Mouse (Mus musculus) heart, postnatal 0 days (tissue): ENCODE results near the gene Bbs5. TPM values are rescaled to one million over a fixed set of nuclear protein-coding genes. Genes with fewer than 3 reads are reported as not detected.

Experiments
- ATAC-seq: fragments of 200-750 bp; cut with Nextera tagmentation; 2 replicates; pipeline ENCODE4 v1.8.0; 2017; ENCODE audit warnings: low read depth, moderate number of reproducible peaks, moderate library complexity; ENCODE audit not compliant: insufficient read depth
- DNase-seq: peaks from one replicate; pipeline ENCODE4 v3.0.0-alpha.2; 2016; ENCODE audit warnings: low spot score
- H3K27ac ChIP-seq: fragments of 300-500 bp; sonication (generic); 2 replicates; pipeline ENCODE4 v1.5.1; 2014; ENCODE audit warnings: low read depth, mild to moderate bottlenecking
- H3K27me3 ChIP-seq: fragments of 300-500 bp; sonication (generic); 2 replicates; pipeline ENCODE4 v1.6.1; 2014; ENCODE audit warnings: low read length, mixed read lengths; ENCODE audit not compliant: control insufficient read depth, insufficient read depth
- H3K36me3 ChIP-seq: fragments of 300-500 bp; sonication (generic); replicated peaks from 2 replicates; pipeline ENCODE4 v1.6.1; 2014; ENCODE audit warnings: low read length, mixed read lengths; ENCODE audit not compliant: control insufficient read depth, insufficient read depth
- H3K4me1 ChIP-seq: fragments of 300-500 bp; sonication (generic); 2 replicates; pipeline ENCODE4 v1.6.1; 2014; ENCODE audit warnings: antibody characterized with exemption; ENCODE audit not compliant: control insufficient read depth, insufficient read depth
- H3K4me2 ChIP-seq: fragments of 300-500 bp; sonication (generic); 2 replicates; pipeline ENCODE4 v1.6.1; 2014; ENCODE audit warnings: low read depth, mild to moderate bottlenecking, low read length, moderate library complexity
- H3K4me3 ChIP-seq: fragments of 300-500 bp; sonication (generic); 2 replicates; pipeline ENCODE4 v1.5.1; 2014; ENCODE audit warnings: low read depth, low read length
- H3K9ac ChIP-seq: fragments of 300-500 bp; sonication (generic); replicated peaks from 2 replicates; pipeline ENCODE4 v1.6.1; 2014; ENCODE audit warnings: low read depth, low read length, mixed read lengths
- H3K9me3 ChIP-seq: fragments of 300-500 bp; sonication (generic); replicated peaks from 2 replicates; pipeline ENCODE4 v1.6.1; 2016; ENCODE audit warnings: low read length; ENCODE audit not compliant: control insufficient read depth
- CTCF ChIP-seq: IDR thresholded peaks from 2 replicates; pipeline ENCODE4 v1.5.1; 2016; ENCODE audit warnings: antibody characterized with exemption, control low read depth, low read depth
- EP300 ChIP-seq: IDR thresholded peaks from 2 replicates; pipeline ENCODE4 v1.6.1; 2016; ENCODE audit warnings: antibody characterized with exemption, low read depth
- WGBS: fragments of 180-500 bp; shearing (Covaris S2); extraction: QIAGEN DNeasy Blood & Tissue Kit; methylation state at CpG from one replicate; pipeline ENCODE4 v1.1.7; 2014; 5-methylcytosine and 5-hydroxymethylcytosine counted together
- polyA plus RNA-seq: library from polyadenylated mRNA; unstranded; fragments of >200 nt; fragmentation: Nextera tagmentation; extraction: Ambion mirVana; gene quantifications from 2 replicates; pipeline ENCODE4 v1.2.1, GENCODE M21; 2015
- total RNA-seq: library from RNA; depleted of rRNA; stranded (reverse); fragments of >200 nt; gene quantifications from 2 replicates; pipeline ENCODE4 v1.2.3, GENCODE M21; 2014; ENCODE audit warnings: low replicate concordance

Gene Bbs5
- total and polyA plus RNA-seq, 2 experiments from 2014 or later, result 3.2 to 8.6 TPM

DNA sequence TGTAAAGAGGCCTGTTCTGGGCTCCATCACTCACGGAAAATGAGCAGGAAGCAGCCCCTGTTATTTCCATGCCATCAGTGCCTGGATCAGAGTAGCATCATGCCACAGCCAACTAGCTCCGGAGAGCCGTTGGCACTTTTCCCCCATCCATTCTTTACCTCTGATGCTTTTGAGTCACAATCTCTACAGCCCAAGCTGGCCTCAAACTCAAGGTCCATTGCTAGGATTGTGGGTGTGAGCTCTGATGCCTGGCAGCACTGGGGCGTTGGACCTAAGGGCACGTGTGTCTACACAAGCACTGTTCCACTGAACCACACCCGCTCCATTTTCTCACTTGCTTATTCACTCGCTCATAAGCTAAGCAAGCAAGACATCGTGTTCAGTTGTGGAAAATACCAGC, 53.5 kb downstream of the Bbs5 start:
- Histone ChIP-seq H3K27ac (no peak overlapping the region), H3K4me1 (no peaks in the 10 kb centered on the region), H3K4me3 (no peak overlapping the region), H3K36me3 (peaks cover 76% of the 10 kb centered on the region), H3K9me3 (no peaks in the 10 kb centered on the region), H3K27me3 (no peaks in the 10 kb centered on the region), H3K9ac (no peak overlapping the region), H3K4me2 (no peak overlapping the region)
- 91% methylated on average over 8 of the region's 8 CpGs for WGBS
- no peak for ATAC-seq
- no peak for DNase-seq
- no peak for TF ChIP-seq EP300
- TF ChIP-seq CTCF, result no peak

DNA sequence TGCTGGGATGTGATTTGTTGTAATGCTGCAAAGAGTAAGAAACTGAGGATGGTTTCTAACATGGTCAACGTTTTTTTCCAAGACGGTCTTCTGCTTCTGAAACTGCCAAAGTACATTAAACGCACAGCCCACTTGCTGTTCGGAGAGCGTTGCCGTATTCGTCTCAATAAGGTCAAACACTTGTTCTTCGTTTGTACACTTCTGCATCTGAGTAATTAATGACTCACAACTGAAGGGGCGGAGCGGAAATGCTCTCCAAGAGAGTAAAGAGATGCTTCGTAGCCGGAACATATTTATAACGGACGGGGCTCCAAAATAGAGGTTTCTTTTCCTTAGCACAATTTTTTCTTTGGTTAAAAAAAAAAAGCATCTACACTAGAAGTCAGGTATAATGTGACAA, 65.2 kb downstream of the Bbs5 start:
- TF ChIP-seq CTCF, result no peak
- no peak for TF ChIP-seq EP300
- 0 out of 2 replicates have a peak overlapping the region, but pooled peaks have one; percentile 91 for H3K27ac ChIP-seq
- ATAC-seq (no peak), DNase-seq (no peak)
- WGBS, result 82% methylated on average over 14 of the region's 14 CpGs
- H3K4me2 ChIP-seq, result peak overlapping the region; percentile 90
- H3K27me3 ChIP-seq, result no peaks in the 10 kb centered on the region
- peak overlapping the region; percentile 80; the same call in 1 of the 2 replicates for H3K4me3 ChIP-seq
- no peaks in the 10 kb centered on the region for H3K9me3 ChIP-seq
- H3K4me1 ChIP-seq, result 0 out of 2 replicates have a peak, but pooled peaks cover 6% of the 10 kb centered on the region
- H3K36me3 ChIP-seq, result peaks cover 22% of the 10 kb centered on the region
- no peak overlapping the region for H3K9ac ChIP-seq

DNA sequence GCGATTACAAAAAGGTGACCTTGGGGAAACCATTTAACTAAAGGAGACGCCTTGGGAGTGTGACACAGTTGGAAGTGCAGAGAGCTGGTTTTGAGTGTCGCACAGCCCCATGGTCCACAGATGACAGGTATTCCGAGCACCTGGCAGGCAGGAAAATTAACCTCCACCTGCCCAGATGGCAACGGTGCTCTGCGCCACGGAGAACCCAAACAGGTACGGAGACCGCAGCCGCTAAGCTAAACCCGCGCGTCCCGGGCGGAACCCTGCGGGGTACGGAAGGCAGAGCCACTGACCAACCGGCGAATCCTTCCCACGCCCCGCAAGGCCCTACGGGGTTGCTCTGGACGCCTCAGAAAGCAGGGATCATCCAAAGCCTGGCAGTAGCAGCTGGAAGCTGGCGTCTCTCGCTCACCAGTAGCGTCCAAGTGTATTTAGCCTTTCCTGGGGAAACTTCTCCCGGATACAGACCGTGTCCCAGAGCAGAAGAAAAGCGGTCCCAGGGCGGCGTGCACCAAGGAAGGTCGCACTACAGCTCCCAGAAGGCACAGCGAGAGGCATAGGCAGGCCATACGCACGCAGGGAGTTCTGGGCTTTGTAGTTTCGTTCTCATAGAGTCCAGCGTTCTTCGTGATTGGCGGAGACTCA, 66.1 kb downstream of the Bbs5 start, which contains the start of gene Fastkd1:
Gene Fastkd1, minus strand, starts transcription at position 536 of the 645 bp plus-strand sequence.
- Histone ChIP-seq H3K4me2 (peak within 1 kb of the TSS; percentile 90), H3K4me3 (peak within 1 kb of the TSS; percentile 80), H3K4me1 (0 out of 2 replicates have a peak, but pooled peaks cover 6% of the 10 kb centered on the region), H3K9ac (peak within 1 kb of the TSS; percentile 74), H3K27me3 (no peaks in the 10 kb centered on the region), H3K9me3 (no peaks in the 10 kb centered on the region), H3K36me3 (peaks cover 13% of the 10 kb centered on the region; the same call in 1 of the 2 replicates), H3K27ac (peak within 1 kb of the TSS; percentile 91)
- DNase-seq (peak; percentile 94), ATAC-seq (peak; percentile 99)
- WGBS, result under 1% methylated on average over 39 of the region's 39 CpGs
- no peak for TF ChIP-seq EP300
- no peak for TF ChIP-seq CTCF

DNA sequence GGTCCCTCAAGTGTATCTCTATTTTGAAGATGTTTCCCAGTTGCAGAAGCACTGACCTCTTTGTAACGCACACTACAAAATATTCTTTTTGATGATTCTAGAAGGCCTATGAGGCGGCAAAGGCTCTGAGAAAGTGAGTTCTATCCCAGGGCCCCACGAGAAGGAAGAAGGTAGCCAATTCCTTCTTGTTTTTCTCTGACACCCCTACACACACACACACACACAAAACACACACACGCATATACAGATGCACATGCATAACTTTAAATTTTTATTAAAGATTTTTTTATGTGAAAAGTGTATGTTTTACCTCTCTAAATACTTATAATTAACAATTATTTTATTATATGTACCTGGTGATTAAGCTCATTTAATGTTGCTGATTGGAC, 66.6 kb downstream of the Bbs5 start:
- no peak for DNase-seq
- ATAC-seq, result no peak
- Histone ChIP-seq H3K27me3 (no peaks in the 10 kb centered on the region), H3K9me3 (no peaks in the 10 kb centered on the region), H3K4me3 (peak overlapping the region; percentile 80), H3K9ac (no peak overlapping the region; the same call in 1 of the 2 replicates), H3K4me2 (peak overlapping the region; percentile 90; the same call in 1 of the 2 replicates), H3K4me1 (0 out of 2 replicates have a peak, but pooled peaks cover 6% of the 10 kb centered on the region), H3K27ac (no peak overlapping the region), H3K36me3 (peaks cover 8% of the 10 kb centered on the region; the same call in 1 of the 2 replicates)
- 26% methylated on average over 4 of the region's 4 CpGs for WGBS
- TF ChIP-seq EP300, result no peak

DNA sequence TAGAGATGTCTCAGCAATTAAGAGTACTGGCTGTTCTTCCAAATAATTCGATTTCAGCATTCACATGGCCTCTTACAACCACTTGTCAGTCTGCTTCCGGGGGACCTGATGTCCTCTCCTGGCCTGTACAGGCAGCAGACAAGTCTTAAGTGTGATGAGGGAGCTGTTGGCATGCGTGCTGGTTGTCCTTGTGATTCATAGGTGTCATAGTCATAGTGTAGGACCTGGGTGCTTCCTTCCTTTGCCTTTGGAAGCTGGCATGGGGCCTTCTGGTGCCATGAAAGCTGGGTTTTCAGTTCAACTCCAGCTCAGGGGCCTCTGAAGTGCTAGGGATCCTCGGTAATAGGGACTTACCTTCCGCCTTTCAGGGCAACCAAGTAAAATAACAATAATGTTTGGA, 67.2 kb downstream of the Bbs5 start:
- Histone ChIP-seq H3K4me3 (no peak overlapping the region), H3K36me3 (0 out of 2 replicates have a peak, but pooled peaks cover 7% of the 10 kb centered on the region), H3K4me1 (0 out of 2 replicates have a peak, but pooled peaks cover 6% of the 10 kb centered on the region), H3K9me3 (no peaks in the 10 kb centered on the region), H3K9ac (no peak overlapping the region), H3K4me2 (no peak overlapping the region), H3K27ac (no peak overlapping the region), H3K27me3 (no peaks in the 10 kb centered on the region)
- TF ChIP-seq CTCF, result no peak
- TF ChIP-seq EP300, result no peak
- WGBS, result 70% methylated on average over 5 of the region's 5 CpGs
- ATAC-seq, result no peak
- DNase-seq, result no peak
